Mouse (Mus musculus): ENCODE data around the gene AF067061.
A peak's percentile ranks its signal among the peaks of the same experiment; 100 is the strongest.
"Not testable (repeated sequence)": the region's sequence is repeated elsewhere in the genome, so short reads cannot be mapped to it uniquely, and the experiment has no call there.

AF067061 gene

DNA sequence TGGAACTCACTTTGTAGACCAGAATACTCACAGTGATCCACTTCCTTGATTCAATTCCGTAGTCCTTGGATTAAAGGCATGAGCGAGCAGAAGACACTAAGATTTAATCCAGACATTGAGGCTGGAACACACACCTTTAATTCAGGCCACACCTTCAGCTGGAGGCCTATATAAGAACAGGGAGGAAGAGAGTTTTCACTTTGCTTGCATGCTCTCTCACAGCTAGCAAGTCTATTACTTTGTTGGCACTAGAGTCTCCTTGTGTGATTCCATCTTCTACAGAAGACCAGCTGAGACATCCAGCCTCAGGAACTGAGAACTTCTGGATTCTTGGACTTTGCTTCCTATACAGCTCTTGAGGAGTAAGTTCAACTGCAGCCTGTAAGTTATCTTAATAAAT is at the start of gene AF067061:
Gene AF067061 (plus strand): TSS at position 245 of the 400 bp plus-strand sequence.
- not testable (repeated sequence) for ATAC-seq (ENCODE audit: insufficient number of reproducible peaks, low FRiP score, low TSS enrichment)

- not testable (repeated sequence) for ATAC-seq (ENCODE audit: insufficient number of reproducible peaks, low FRiP score, low TSS enrichment)
These were observed 47.1 kb upstream of the AF067061 start, which contains the start of gene Gm21762 for GRCm38 (mm10) chr13:120215847-120216246. TSS of gene Gm21762 (minus strand) at chr13:120215947.

DNA sequence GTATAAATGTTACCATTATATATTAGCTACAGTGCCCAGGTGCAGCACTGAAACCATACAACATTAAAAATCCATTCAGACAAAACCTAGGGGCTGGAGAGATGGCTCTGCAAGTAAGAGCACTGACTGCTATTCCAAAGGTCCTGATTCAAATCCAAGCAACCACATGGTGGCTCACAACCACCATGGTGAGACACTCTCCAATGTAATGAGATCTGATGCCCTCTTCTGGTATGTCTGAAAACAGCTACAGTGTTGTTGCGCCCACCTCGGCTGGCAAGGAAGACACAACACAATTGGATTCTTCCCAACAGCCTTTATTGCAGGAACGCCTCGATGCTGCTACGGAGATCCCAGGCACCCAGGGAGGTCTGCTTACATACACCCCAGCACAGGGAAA is 42.0 kb upstream of the AF067061 start:
- ATAC-seq (ENCODE audit: insufficient number of reproducible peaks, low FRiP score, low TSS enrichment) = not testable (repeated sequence)

GRCm38 (mm10) chr13:120223012-120223659 is 39.8 kb upstream of the AF067061 start:
- peak; percentile 36; the same call in 1 of the 2 replicates for ATAC-seq (ENCODE audit: insufficient number of reproducible peaks, low FRiP score, low TSS enrichment)

DNA sequence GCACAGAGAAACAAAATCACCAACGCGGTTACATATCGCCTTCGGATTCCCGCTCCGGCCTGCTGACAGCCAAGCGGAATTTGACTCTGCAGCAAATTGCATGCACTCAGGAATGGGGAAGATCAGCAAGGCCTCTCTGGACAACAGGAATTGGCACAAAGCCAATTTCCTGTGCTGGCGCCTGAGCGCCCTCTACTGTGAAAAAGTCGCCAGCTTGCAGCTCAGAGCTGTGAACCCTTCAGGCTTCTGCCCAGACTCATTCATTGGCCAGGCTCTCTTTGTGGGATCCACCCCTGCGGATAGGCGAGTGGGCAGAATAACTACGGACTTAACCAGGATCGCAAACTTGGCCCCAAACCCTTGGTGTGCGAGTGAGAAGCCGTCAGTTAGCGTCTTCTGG is 31.1 kb upstream of the AF067061 start:
- peak; percentile 66 for ATAC-seq (ENCODE audit: insufficient number of reproducible peaks, low FRiP score, low TSS enrichment)

DNA sequence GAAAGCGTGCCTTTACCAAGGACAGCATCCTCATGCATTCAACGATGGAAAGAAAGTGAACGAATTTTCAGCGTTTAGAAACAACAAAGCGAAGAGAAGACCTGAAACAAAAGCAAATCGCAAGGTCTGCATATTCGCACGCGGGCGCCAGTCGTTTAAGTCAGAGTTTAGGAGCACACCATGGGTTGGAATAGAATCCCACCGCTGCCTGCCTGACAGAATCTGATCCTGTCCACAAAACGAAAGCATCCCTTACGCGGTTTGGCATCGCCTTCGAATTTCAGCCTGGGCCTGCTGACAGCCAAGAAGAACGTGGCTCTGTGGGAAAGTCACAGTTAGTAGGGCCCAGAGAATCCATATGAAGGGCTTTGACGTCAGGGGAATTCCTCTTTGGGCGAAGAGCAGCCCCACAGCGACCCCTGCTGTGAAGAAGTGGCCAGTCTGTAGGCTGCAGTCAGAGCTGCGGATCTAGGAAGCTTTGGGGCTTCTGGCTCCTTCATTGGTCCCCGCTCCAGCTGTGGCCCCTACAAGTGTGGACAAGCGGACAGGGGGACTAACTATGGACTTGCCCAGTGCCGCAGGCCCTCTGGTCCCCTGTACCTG is 30.4 kb upstream of the AF067061 start:
- ATAC-seq (ENCODE audit: insufficient number of reproducible peaks, low FRiP score, low TSS enrichment) = not testable (repeated sequence)

DNA sequence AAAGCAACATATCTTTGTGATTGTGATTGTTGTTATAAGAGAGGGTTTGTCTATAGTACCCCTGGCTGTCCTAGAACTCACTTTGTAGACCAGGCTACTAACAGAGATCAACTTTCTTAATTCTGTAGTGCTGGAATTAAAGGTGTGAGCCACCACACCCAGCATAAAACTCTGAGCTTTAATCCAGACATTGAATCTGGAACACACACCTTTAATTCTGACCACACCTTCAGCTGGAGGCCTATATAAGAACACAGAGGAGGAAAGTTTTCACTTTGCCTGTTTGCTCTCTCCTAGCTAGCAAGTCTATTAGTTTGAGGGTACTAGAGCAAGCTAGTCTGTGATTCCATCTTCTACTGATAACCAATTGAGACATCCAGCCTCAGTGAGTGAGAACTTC is 24.1 kb upstream of the AF067061 start, which contains the start of gene Gm21731:
Gene Gm21731 (plus strand): TSS at position 301 of the 400 bp plus-strand sequence.
- ATAC-seq (ENCODE audit: insufficient number of reproducible peaks, low FRiP score, low TSS enrichment) = not testable (repeated sequence)

- ATAC-seq (ENCODE audit: insufficient number of reproducible peaks, low FRiP score, low TSS enrichment) = not testable (repeated sequence)
These were observed 11.5 kb upstream of the AF067061 start for GRCm38 (mm10) chr13:120251208-120251924.

- ATAC-seq (ENCODE audit: insufficient number of reproducible peaks, low FRiP score, low TSS enrichment) = not testable (repeated sequence)
These were observed 3.9 kb upstream of the AF067061 start for GRCm38 (mm10) chr13:120258817-120259658.

GRCm38 (mm10) chr13:120259718-120260117 is 3.2 kb upstream of the AF067061 start:
- not testable (repeated sequence) for ATAC-seq (ENCODE audit: insufficient number of reproducible peaks, low FRiP score, low TSS enrichment)

DNA sequence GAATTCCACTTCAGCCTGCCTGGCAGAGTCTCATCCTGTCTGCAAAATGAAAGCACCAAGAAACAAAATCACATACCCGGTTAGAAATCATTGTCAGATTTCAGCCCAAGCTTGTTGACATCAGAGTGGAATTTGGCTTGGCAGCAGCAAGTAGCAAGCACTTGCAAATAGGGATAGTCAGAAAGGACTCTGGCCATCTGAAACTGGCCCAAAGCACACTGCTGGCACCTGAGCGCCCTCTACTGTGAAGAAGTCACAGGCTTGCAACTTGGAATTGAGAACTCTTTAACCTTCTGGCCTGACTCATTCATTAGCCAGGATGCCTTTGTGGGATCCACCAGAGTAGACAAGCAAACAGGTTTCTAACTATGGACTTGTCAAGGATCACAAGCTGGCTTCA is 14.9 kb downstream of the AF067061 start:
- ATAC-seq (ENCODE audit: insufficient number of reproducible peaks, low FRiP score, low TSS enrichment) = not testable (repeated sequence)

- ATAC-seq (ENCODE audit: insufficient number of reproducible peaks, low FRiP score, low TSS enrichment) = no peak
These were observed 15.9 kb downstream of the AF067061 start for GRCm38 (mm10) chr13:120278784-120279183.

DNA sequence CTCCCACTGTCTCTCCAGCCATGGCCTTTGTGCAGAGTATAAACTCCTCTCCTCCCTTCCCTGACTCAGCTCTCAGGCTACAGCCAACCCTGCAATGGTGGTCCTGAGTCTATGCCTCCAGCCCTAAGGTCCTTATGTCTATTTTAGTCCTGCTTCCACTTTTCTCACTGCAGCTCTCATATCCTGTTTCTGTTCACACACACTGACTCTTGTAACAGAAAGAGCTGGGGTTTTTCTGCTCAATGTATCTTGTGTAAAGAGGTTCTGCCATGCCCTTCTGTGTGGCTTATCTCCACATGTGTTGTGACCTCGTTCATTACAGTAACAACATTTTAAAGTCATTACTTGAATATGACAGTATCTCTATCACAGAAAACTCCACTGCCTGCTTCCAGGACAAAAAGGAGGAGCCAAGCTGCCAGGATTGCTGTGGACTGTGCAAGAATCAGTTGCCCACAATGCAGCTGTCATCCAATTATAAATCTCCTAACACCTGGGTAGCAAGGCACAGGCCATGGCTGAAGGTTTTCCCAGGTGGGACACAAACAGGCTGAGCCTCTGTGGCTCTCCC is 36.5 kb downstream of the AF067061 start:
- no peak for ATAC-seq (ENCODE audit: insufficient number of reproducible peaks, low FRiP score, low TSS enrichment)

- ATAC-seq (ENCODE audit: insufficient number of reproducible peaks, low FRiP score, low TSS enrichment) = no peak
These were observed 37.1 kb downstream of the AF067061 start, which contains the start of gene BC147527 for GRCm38 (mm10) chr13:120299991-120300442. TSS of gene BC147527 (plus strand) at chr13:120300392.

DNA sequence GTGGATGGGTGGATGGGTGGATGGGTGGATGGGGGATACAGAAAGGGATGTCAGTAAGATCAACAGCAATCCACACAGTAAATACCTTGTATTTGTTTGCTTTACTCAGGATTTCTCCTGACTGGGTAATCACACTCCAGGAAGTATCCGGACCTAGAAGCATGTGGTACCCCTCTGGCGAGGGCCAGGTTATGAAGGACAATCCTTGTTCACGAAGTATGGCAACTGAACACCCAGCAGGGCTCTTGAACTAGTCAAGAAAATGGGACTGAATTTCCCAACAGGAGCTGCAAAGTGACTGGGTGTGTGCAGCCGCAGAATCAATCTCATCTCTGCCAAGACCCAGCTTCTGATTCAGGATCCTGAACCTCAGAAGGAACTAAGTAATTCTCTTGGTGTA is 37.9 kb downstream of the AF067061 start:
- ATAC-seq (ENCODE audit: insufficient number of reproducible peaks, low FRiP score, low TSS enrichment) = no peak

- no peak for ATAC-seq (ENCODE audit: insufficient number of reproducible peaks, low FRiP score, low TSS enrichment)
These were observed 47.8 kb downstream of the AF067061 start for GRCm38 (mm10) chr13:120310749-120311148.

GRCm38 (mm10) chr13:120313584-120313983 is 50.7 kb downstream of the AF067061 start:
- ATAC-seq (ENCODE audit: insufficient number of reproducible peaks, low FRiP score, low TSS enrichment) = no peak

Measured in cerebellum, adult (tissue).